Mouse (Mus musculus) CD4-positive naive resting alpha-beta T cell, adult 76 days (primary cell): Measurements from ENCODE around the gene Olfr1281. TPM values are rescaled to one million over a fixed set of nuclear protein-coding genes. Genes with fewer than 3 reads are reported as not detected.

Experiments
- total RNA-seq: library from RNA; stranded (reverse); gene quantifications from one replicate; pipeline ENCODE4 v1.2.4, GENCODE M21; 2023

The Olfr1281 gene
- not detected for total RNA-seq

DNA sequence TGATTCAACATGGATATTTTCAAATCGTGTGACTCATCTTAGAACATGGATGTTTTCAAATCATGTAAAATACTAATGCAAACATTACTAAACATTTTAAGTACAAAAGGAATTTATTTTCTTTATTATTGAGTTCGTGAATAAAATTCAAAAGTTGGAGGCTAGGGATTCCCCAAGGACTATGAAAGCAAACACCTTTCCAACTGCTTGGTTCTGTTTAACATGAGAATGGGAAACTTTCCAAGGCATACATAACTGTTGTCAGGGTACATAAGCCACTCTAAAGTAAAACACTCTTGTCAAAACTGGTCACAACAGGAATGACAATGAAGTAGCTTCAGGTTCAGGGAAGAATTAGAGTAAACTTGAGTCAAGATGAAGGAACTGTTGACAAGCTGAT, at the start of gene Olfr1281:
Olfr1281 (plus strand) TSS at position 301 of the 400 bp plus-strand sequence.

DNA sequence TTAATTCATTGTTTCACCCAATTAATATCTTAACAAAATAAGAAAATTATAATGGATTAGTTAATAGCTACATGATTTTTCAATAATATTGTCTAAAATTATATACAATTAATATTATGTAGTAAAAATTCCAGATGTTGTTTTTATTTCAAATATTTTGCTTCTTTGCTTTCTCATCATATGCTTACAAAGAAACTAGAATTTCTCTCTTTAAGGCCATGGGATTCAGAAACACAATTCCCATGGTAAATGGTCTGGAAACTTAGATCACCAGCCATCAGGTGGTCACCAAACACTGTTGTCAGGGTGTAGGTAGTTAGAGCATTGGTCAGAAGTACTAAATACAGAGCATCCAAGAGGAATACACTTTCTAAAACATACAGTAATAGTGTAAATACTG, 36.5 kb upstream of the Olfr1281 start, which contains the start of gene Olfr1278:
Olfr1278 (plus strand) TSS at position 301 of the 400 bp plus-strand sequence.

DNA sequence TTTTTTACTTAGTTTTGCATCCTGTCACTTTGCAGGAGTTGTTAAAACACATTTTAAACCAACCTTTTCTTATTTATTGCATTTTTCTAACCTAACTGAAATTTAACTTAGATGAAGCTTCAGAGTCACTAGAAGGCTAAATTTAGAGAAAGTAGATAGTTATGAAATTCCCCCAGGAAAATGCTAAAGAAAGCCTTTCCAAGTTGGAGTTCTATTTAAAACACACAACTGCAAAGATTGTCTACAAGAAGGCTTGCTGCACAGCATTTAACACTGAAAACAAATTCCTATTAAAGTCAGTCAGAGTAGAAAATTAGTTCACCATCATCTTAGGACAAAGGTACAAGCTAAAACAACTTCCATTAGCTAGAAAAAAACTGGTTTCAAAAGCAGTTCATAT, 25.9 kb upstream of the Olfr1281 start, which contains the start of gene Olfr1279:
Olfr1279 (plus strand) TSS at position 262 of the 400 bp plus-strand sequence.

DNA sequence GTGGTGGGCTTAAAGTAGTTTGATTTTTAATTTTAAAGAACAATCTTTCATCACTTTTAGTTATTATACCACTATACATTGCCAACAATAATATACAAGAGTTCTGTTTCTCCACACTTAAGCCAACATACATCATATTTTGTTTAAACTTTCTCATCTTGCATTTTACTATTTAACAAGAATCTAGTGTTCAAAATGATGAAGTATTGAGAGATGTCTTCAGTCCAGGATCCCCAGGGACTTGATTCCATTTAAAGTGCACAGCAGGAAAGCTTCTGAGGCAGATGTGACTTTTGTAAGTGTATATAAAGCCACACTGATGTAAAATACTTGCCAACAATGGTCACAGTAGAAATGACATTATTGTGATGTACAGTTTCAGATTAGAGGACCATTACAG, 12.6 kb upstream of the Olfr1281 start, which contains the start of gene Olfr1280:
Olfr1280 (plus strand) TSS at position 301 of the 400 bp plus-strand sequence.

DNA sequence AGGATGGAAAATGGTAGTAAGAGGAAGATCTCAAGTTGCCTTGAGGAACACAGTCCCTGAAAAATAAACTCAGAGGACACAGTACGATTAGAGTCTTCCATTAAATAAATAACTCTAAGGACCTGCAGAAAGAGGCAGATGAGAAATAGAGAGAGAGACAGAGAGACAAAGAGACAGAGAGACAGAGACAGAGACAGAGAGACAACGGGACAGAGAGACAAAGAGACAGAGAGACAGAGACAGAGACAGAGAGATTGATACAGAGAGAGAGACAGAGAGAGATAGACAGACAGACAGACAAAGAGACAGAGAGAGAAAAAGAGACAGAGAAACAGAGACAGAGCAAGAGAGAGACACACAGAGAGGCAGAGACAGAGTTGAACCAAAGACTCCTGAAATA, 9.7 kb downstream of the Olfr1281 start, which contains the start of gene Olfr1282:
Olfr1282 (minus strand) TSS at position 101 of the 400 bp plus-strand sequence.

DNA sequence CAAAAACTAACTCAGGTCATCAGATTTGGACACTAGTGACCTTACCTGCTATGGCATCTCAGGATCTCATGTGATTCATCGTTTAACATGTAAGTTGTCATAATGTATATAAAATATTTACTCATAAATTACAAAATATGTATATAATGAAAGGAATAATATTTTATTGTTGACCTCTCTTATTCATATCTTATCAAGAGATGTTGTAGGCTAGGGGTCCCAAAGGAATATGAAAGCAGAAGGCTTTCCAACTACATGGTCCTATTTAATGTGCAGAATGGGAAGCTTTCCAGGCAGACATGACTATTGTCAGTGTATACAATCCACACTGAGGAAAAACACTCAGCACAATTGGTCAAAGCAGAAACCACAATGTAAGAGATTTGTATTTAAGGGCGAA, 40.2 kb downstream of the Olfr1281 start, which contains the start of gene Olfr1283:
Olfr1283 (plus strand) TSS at position 301 of the 400 bp plus-strand sequence.

DNA sequence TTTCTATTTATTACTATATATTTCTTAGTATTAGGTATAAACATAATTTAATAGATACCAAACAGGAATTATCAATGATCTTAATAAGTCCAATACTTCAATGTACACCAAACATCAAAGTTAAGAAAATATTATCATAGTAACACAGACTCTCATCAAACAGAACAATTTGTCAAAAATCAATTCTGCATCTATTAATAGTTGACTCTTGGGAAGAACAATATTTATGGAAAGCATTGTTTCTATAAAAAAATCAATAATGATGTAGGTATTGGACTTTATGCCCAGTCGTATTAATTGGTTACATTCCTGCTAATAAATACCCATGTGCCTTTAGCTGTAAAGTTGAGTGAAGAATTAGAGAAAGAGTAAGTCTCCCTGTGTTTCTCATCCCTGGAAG, 48.9 kb downstream of the Olfr1281 start, which contains the start of gene Olfr1284:
Olfr1284 (plus strand) TSS at position 301 of the 400 bp plus-strand sequence.

Other genes with a start within 250 kb of the Olfr1281 start
- not detected for gene Gm13941, start 220.5 kb upstream of the Olfr1281 start, total RNA-seq
- gene Gm15130, start 173.6 kb upstream of the Olfr1281 start, total RNA-seq, result not detected
- not detected for gene 4930430A15Rik, start 96.9 kb upstream of the Olfr1281 start, total RNA-seq
- gene Olfr1275, start 91.2 kb upstream of the Olfr1281 start, total RNA-seq, result not detected
- gene Olfr1276, start 72.0 kb upstream of the Olfr1281 start, total RNA-seq, result not detected
- not detected for gene Olfr1277, start 52.4 kb upstream of the Olfr1281 start, total RNA-seq
- not detected for gene Olfr1278, start 36.4 kb upstream of the Olfr1281 start, total RNA-seq
- gene Olfr1279, start 25.9 kb upstream of the Olfr1281 start, total RNA-seq, result not detected
- not detected for gene Olfr1280, start 12.5 kb upstream of the Olfr1281 start, total RNA-seq
- not detected for gene Olfr1282, start 9.6 kb downstream of the Olfr1281 start, total RNA-seq
- gene Olfr1283, start 40.3 kb downstream of the Olfr1281 start, total RNA-seq, result not detected
- gene Olfr1284, start 49.0 kb downstream of the Olfr1281 start, total RNA-seq, result not detected
- not detected for gene Olfr1286, start 96.6 kb downstream of the Olfr1281 start, total RNA-seq
- gene Olfr1287, start 122.6 kb downstream of the Olfr1281 start, total RNA-seq, result not detected
- not detected for gene Olfr1288, start 147.6 kb downstream of the Olfr1281 start, total RNA-seq
- gene Olfr1289, start 154.3 kb downstream of the Olfr1281 start, total RNA-seq, result not detected
- not detected for gene Olfr1290, start 167.3 kb downstream of the Olfr1281 start, total RNA-seq
- not detected for gene Olfr1291-ps1, start 170.7 kb downstream of the Olfr1281 start, total RNA-seq
- gene Olfr1293-ps, start 198.7 kb downstream of the Olfr1281 start, total RNA-seq, result not detected
- gene Olfr1294, start 213.8 kb downstream of the Olfr1281 start, total RNA-seq, result not detected
- not detected for gene Olfr1295, start 243.2 kb downstream of the Olfr1281 start, total RNA-seq